Comparison of ENCODE assay signal across 11 mouse cellular contexts in genomic region chr11:70870407-70870806, GRCm38 (mm10). TPM values are rescaled to one million over a fixed set of nuclear protein-coding genes. Genes with fewer than 3 reads are reported as not detected.
DNase-seq lines count a peak whose midpoint lies in the region; ATAC-seq and TF ChIP-seq lines count a peak whose summit lies in the region.
"Had no signal": no experiment of that assay in that cellular context is flagged by ENCODE, and none has a peak within 500 bp of the region (broad histone marks: within the 10 kb centered on the region; RNA-seq: fewer than 3 reads in every experiment).

No protein-coding gene starts in this region.

- no peak overlapping the region for H3K4me2 ChIP-seq in hindbrain, postnatal 0 days (ENCODE audit: low read depth, low read length)
- H3K4me2 ChIP-seq in intestine, embryonic 16.5 days (ENCODE audit: low read depth, low read length): no peak overlapping the region
- H3K4me2 ChIP-seq: embryonic facial prominence, embryonic 15.5 days; stomach, embryonic 15.5 days had no signal

- no peak for ATAC-seq in hindbrain, postnatal 0 days
- no peak for ATAC-seq in intestine, embryonic 16.5 days

- WGBS in hindbrain, postnatal 0 days: 88% methylated on average over 1 of the region's 1 CpGs
- 100% methylated on average over 1 of the region's 1 CpGs for WGBS in hindbrain, embryonic 10.5 days
- 52% methylated on average over 1 of the region's 1 CpGs for WGBS in cerebellum, adult 2 months
- WGBS in intestine, embryonic 16.5 days: 67% methylated on average over 1 of the region's 1 CpGs

- TF ChIP-seq CTCF in hindbrain, postnatal 0 days (IDR thresholded peaks at IDR 0.05; ENCODE audit: low read depth): no peak
- no peak for TF ChIP-seq CTCF in cerebellum, adult 2 months (IDR thresholded peaks at IDR 0.05; ENCODE audit: borderline replicate concordance, insufficient read depth, low read depth, low read length)

- no peak for TF ChIP-seq POLR2A in cerebellum, adult 2 months (IDR thresholded peaks at IDR 0.05; ENCODE audit: borderline replicate concordance, insufficient read depth, low read length)

- no peak overlapping the region for H3K4me3 ChIP-seq in hindbrain, postnatal 0 days (ENCODE audit: low read length)
- no peak overlapping the region for H3K4me3 ChIP-seq in hindbrain, embryonic 10.5 days
- no peak overlapping the region for H3K4me3 ChIP-seq in cerebellum, adult 2 months (replicated peaks; ENCODE audit: insufficient read depth, low read depth, low read length)
- H3K4me3 ChIP-seq in intestine, embryonic 16.5 days (ENCODE audit: low read length): no peak overlapping the region
- H3K4me3 ChIP-seq: embryonic facial prominence, embryonic 15.5 days; stomach, embryonic 15.5 days had no signal

- H3K4me1 ChIP-seq in hindbrain, postnatal 0 days (ENCODE audit: insufficient read depth, low read length): peaks cover 5% of the 10 kb centered on the region; the same call in 1 of the 2 replicates
- H3K4me1 ChIP-seq in hindbrain, embryonic 10.5 days (replicated peaks): no peaks in the 10 kb centered on the region
- H3K4me1 ChIP-seq in cerebellum, adult 2 months (ENCODE audit: control insufficient read depth, insufficient read depth, low read length): peaks cover 7% of the 10 kb centered on the region; the same call in 1 of the 2 replicates
- 0 out of 2 replicates have a peak, but pooled peaks cover 12% of the 10 kb centered on the region for H3K4me1 ChIP-seq in intestine, embryonic 16.5 days (ENCODE audit: control insufficient read depth, insufficient read depth, low read length)

- no peak overlapping the region for H3K9ac ChIP-seq in hindbrain, postnatal 0 days (replicated peaks; ENCODE audit: low read length)
- H3K9ac ChIP-seq in intestine, embryonic 16.5 days (ENCODE audit: low read depth, low read length): no peak overlapping the region
- H3K9ac ChIP-seq: embryonic facial prominence, embryonic 15.5 days; stomach, embryonic 15.5 days had no signal

- H3K36me3 ChIP-seq in hindbrain, postnatal 0 days (ENCODE audit: insufficient read depth, low read length): no peaks in the 10 kb centered on the region
- no peaks in the 10 kb centered on the region for H3K36me3 ChIP-seq in hindbrain, embryonic 10.5 days
- no peaks in the 10 kb centered on the region for H3K36me3 ChIP-seq in intestine, embryonic 16.5 days (ENCODE audit: control insufficient read depth, insufficient read depth, low read length)
- H3K36me3 ChIP-seq: embryonic facial prominence, embryonic 15.5 days; stomach, embryonic 15.5 days had no signal

- no peak overlapping the region for H3K27ac ChIP-seq in hindbrain, postnatal 0 days
- H3K27ac ChIP-seq in hindbrain, embryonic 10.5 days: no peak overlapping the region
- no peak overlapping the region for H3K27ac ChIP-seq in cerebellum, adult 2 months (ENCODE audit: insufficient read depth, low read length)
- H3K27ac ChIP-seq in intestine, embryonic 16.5 days (ENCODE audit: low read length): no peak overlapping the region
- H3K27ac ChIP-seq: embryonic facial prominence, embryonic 15.5 days; macrophage; stomach, embryonic 15.5 days had no signal

- DNase-seq in hindbrain, postnatal 0 days (ENCODE audit: low spot score): peak; percentile 75
- no peak for DNase-seq in hindbrain, embryonic 10.5 days (ENCODE audit: low spot score)
- peak; percentile 77 to 84 for DNase-seq in cerebellum, adult 2 months
- DNase-seq in gonadal fat pad, adult 2 months (ENCODE audit: low read depth): peak; percentile 83
- peak; percentile 28 to 73 for DNase-seq in layer of hippocampus, postnatal 14 days (ENCODE audit: low spot score in 2 of 2)
- peak; percentile 73 for DNase-seq in ovary, postnatal 36 days (ENCODE audit: low spot score)
- DNase-seq in T-cell, adult 2 months (ENCODE audit: low spot score): no peak

- H3K27me3 ChIP-seq in hindbrain, postnatal 0 days (ENCODE audit: insufficient read depth, low read length): no peaks in the 10 kb centered on the region
- no peaks in the 10 kb centered on the region for H3K27me3 ChIP-seq in hindbrain, embryonic 10.5 days (ENCODE audit: insufficient read depth, poor library complexity, severe bottlenecking)
- H3K27me3 ChIP-seq in cerebellum, adult 2 months (ENCODE audit: control insufficient read depth, insufficient read depth, low read length): no peaks in the 10 kb centered on the region
- H3K27me3 ChIP-seq in intestine, embryonic 16.5 days (replicated peaks; ENCODE audit: control insufficient read depth, insufficient read depth, low read length): no peaks in the 10 kb centered on the region
- H3K27me3 ChIP-seq: embryonic facial prominence, embryonic 15.5 days; stomach, embryonic 15.5 days had no signal

- no peaks in the 10 kb centered on the region for H3K9me3 ChIP-seq in hindbrain, postnatal 0 days (ENCODE audit: low read length)
- no peaks in the 10 kb centered on the region for H3K9me3 ChIP-seq in hindbrain, embryonic 10.5 days
- no peaks in the 10 kb centered on the region for H3K9me3 ChIP-seq in intestine, embryonic 16.5 days (ENCODE audit: control insufficient read depth, low read length)
- H3K9me3 ChIP-seq: embryonic facial prominence, embryonic 15.5 days; stomach, embryonic 15.5 days had no signal

RNA-seq across cellular contexts. Expression of gene Rabep1, which starts 25.8 kb away (rescaled TPM):
- 45.7 and 47.1 TPM in 2 replicates for total RNA-seq in hindbrain, postnatal 0 days (2014; rRNA removed)
- polyA plus RNA-seq in hindbrain, postnatal 0 days (2015; fragmentation: Nextera tagmentation; extraction: Ambion mirVana): 101 and 104 TPM in 2 replicates
- polyA plus RNA-seq in hindbrain, embryonic 10.5 days (2016; fragmentation: Nextera tagmentation; extraction: Ambion mirVana): 32.5 and 41.7 TPM in 2 replicates
- polyA plus RNA-seq in cerebellum, adult 2 months (2012; rRNA removed): 35.4 and 35.9 TPM in 2 replicates
- 4.4 and 5.1 TPM in 2 replicates for polyA plus RNA-seq in gonadal fat pad, adult 2 months (2012; rRNA removed)
- 100 to 1,000 TPM; 107 to 109 TPM for total RNA-seq in layer of hippocampus, postnatal 14 days (2021)
- 55.8 and 60.7 TPM in 2 replicates for polyA plus RNA-seq in intestine, embryonic 16.5 days (2015; fragmentation: Nextera tagmentation; extraction: Ambion mirVana)

RNA-seq across cellular contexts. Expression of gene Scimp, which starts 58.0 kb away (rescaled TPM):
- not detected in 2 replicates for total RNA-seq in hindbrain, postnatal 0 days (2014; rRNA removed)
- polyA plus RNA-seq in hindbrain, postnatal 0 days (2015; fragmentation: Nextera tagmentation; extraction: Ambion mirVana): 0.14 TPM in 1 of 2 replicates, not detected in the other
- polyA plus RNA-seq in hindbrain, embryonic 10.5 days (2016; fragmentation: Nextera tagmentation; extraction: Ambion mirVana): not detected in 2 replicates
- polyA plus RNA-seq in cerebellum, adult 2 months (2012; rRNA removed): 0.10 TPM in 1 of 2 replicates, not detected in the other
- 0.65 and 0.92 TPM in 2 replicates for polyA plus RNA-seq in gonadal fat pad, adult 2 months (2012; rRNA removed)
- not detected for total RNA-seq in layer of hippocampus, postnatal 14 days (2021)
- polyA plus RNA-seq in intestine, embryonic 16.5 days (2015; fragmentation: Nextera tagmentation; extraction: Ambion mirVana): 0.37 and 1.0 TPM in 2 replicates
- polyA plus RNA-seq: embryonic facial prominence, embryonic 15.5 days had no signal

Comparison
In these comparisons a context has a peak if more than half of its experiments do, and no peak if none do; other contexts are left out.
1. DNase-seq: peak in hindbrain, postnatal 0 days (single experiment), cerebellum, adult 2 months (2 of 2), gonadal fat pad, adult 2 months (single experiment), layer of hippocampus, postnatal 14 days (2 of 2) and ovary, postnatal 36 days (single experiment); none in hindbrain, embryonic 10.5 days (single experiment) and T-cell, adult 2 months (single experiment).